Mouse (Mus musculus) thymus, adult 2 months (tissue): ENCODE measurements around the gene Daam1. TPM values are rescaled to one million over a fixed set of nuclear protein-coding genes. Genes with fewer than 3 reads are reported as not detected.

Experiments used
- DNase-seq: peaks from one replicate; pipeline ENCODE4 v3.0.0; 2021
- H3K27ac ChIP-seq: fragments of 200-500 bp; 2 replicates; pipeline ENCODE4 v1.5.1; 2012; ENCODE audit warnings: low read length, control low read depth; ENCODE audit not compliant: control insufficient read depth, insufficient read depth
- H3K27me3 ChIP-seq: fragments of 200-500 bp; 2 replicates; pipeline ENCODE4 v1.6.1; 2012; ENCODE audit warnings: mild to moderate bottlenecking, low read length, moderate library complexity, mixed read lengths; ENCODE audit not compliant: control insufficient read depth, insufficient read depth
- H3K36me3 ChIP-seq: fragments of 200-500 bp; 2 replicates; pipeline ENCODE4 v1.6.1; 2012; ENCODE audit warnings: mild to moderate bottlenecking, low read length, moderate library complexity; ENCODE audit not compliant: control insufficient read depth, insufficient read depth
- H3K4me1 ChIP-seq: fragments of 200-500 bp; replicated peaks from 2 replicates; pipeline ENCODE4 v1.6.1; 2012; ENCODE audit warnings: low read length; ENCODE audit not compliant: control insufficient read depth, insufficient read depth
- H3K4me3 ChIP-seq: fragments of 200-500 bp; 2 replicates; pipeline ENCODE4 v1.5.1; 2012; ENCODE audit warnings: mild to moderate bottlenecking, low read length, control low read depth, moderate library complexity; ENCODE audit not compliant: control insufficient read depth, insufficient read depth
- CTCF ChIP-seq: fragments of 200-500 bp; IDR thresholded peaks from 2 replicates; pipeline ENCODE4 v1.5.1; 2012; ENCODE audit warnings: mild to moderate bottlenecking, control low read depth, low read length, moderate library complexity, borderline replicate concordance; ENCODE audit not compliant: control insufficient read depth, poor library complexity, insufficient read depth; ENCODE audit errors: extremely low read depth
- POLR2A ChIP-seq: fragments of 200-500 bp; IDR thresholded peaks from 2 replicates; pipeline ENCODE4 v1.6.1; 2012; ENCODE audit warnings: mild to moderate bottlenecking, low read length, control low read depth, moderate library complexity; ENCODE audit not compliant: control insufficient read depth, poor library complexity, insufficient read depth; ENCODE audit errors: extremely low read depth
- whole genome bisulfite sequencing: fragments of 180-500 bp; shearing (Covaris S2); methylation state at CpG from one replicate; pipeline ENCODE4 v1.1.7; 2018; 5-methylcytosine and 5-hydroxymethylcytosine counted together
- polyA plus RNA-seq: library from polyadenylated mRNA; depleted of rRNA; stranded (reverse); fragments of >200 nt; gene quantifications from 2 replicates; pipeline ENCODE4 v1.2.3, GENCODE M21; 2012

Gene Daam1
- polyA plus RNA-seq, 1 experiment: 3.4 TPM

DNA sequence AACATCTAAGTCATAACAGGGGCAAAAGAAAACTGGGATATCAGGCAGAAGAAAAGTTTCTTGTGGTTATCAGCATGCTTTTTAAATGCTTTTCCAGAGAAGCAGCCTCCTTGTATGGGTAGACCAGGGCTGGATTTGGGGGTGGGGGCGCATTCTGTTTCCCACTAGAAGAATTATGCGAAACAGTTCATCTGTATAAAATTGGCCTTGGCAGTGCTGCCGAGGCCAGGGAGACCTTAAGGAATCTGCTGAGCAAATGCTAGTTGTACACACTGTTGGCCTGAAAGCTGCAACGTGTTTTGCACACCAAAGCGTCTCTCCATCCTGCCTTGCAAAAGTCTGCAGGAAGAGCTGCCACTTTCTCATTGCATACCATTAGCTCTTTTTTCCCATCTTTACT lies 126.6 kb downstream of the Daam1 start:
- no peak overlapping the region for H3K4me3 ChIP-seq
- no peaks in the 10 kb centered on the region for H3K36me3 ChIP-seq
- 77% methylated on average over 5 of the region's 5 CpGs for WGBS
- no peak overlapping the region for H3K27ac ChIP-seq
- TF ChIP-seq POLR2A: no peak
- no peak for TF ChIP-seq CTCF
- no peaks in the 10 kb centered on the region for H3K4me1 ChIP-seq
- DNase-seq: no peak
- H3K27me3 ChIP-seq: no peaks in the 10 kb centered on the region

DNA sequence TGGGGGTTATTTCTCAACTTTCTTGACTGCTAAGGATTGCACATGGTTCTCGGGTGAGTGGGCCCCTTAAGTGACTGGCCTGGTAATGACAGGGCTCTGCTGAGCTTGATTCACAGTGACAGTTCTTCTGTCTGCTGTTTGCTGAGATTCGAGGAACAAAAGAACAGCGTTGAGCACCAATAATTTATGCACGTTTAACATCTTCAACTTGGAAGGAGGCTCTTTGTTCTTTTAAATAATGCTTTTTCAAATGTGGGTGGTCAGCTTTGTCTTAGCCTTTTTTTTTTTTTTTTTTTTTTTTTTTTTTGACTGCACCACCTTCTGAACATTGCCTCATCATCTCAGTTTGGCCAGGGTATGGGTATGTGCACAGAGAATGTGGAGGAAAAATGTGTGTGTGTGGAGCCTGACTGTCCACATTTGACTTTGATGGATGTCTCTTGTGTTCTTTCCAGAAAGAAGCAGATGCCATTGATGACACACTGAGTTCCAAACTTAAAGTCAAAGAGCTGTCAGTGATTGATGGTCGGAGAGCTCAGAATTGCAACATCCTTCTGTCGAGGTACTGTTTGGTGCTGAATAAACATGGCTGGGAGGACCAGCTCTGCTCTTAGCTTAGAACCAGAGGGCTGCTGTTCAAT lies 128.6 kb downstream of the Daam1 start:
- TF ChIP-seq CTCF (no peak), POLR2A (no peak)
- 89% methylated on average over 6 of the region's 6 CpGs for WGBS
- H3K36me3 ChIP-seq: no peaks in the 10 kb centered on the region
- H3K4me3 ChIP-seq: no peak overlapping the region
- H3K4me1 ChIP-seq: no peaks in the 10 kb centered on the region
- H3K27me3 ChIP-seq: no peaks in the 10 kb centered on the region
- no peak overlapping the region for H3K27ac ChIP-seq
- no peak for DNase-seq

DNA sequence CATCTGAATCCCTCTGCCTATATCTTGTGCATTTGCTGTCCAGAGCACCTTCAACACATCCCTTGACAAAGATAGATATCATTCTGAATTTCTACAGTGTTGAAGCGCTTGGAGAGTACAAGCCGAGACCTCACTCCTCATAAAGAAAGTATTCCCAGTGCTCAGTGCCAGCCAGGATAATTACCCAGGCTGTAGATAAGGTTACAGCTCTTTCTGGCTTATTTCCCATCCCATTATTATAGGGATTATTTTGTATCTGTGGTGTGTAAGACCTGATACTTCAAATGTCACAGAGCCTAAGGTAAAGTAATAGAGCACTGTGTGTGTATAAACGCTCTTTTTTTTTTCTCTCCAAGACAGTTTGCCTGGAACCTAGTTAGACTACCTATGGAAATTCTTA lies 130.8 kb downstream of the Daam1 start:
- no peak overlapping the region for H3K27ac ChIP-seq
- H3K4me1 ChIP-seq: no peaks in the 10 kb centered on the region
- DNase-seq: no peak
- H3K4me3 ChIP-seq: no peak overlapping the region
- WGBS: 97% methylated on average over 3 of the region's 3 CpGs
- TF ChIP-seq POLR2A: no peak
- TF ChIP-seq CTCF: no peak
- H3K27me3 ChIP-seq: no peaks in the 10 kb centered on the region
- H3K36me3 ChIP-seq: no peaks in the 10 kb centered on the region

DNA sequence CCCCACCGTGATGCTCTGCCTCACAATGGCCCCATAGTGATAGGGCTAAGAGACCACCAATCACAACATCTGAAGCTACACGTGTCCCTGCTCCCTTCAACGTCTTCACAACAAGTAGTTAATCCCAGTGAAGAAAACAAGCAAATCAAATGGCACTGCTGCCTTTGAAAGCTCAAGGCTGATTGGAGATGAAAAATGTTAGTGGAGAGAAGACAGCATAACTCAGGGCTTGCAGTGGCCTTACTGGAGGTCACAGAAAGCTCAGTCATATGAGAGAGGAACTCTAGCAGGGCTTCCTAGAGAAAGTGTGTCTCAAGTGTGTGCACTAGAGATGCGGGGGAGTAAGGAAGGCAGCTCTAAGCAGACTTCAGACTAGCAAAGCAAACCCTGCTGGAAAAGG lies 131.7 kb downstream of the Daam1 start:
- no peak overlapping the region for H3K4me3 ChIP-seq
- no peak for DNase-seq
- H3K27ac ChIP-seq: no peak overlapping the region
- TF ChIP-seq CTCF (no peak), POLR2A (no peak)
- 94% methylated on average over 4 of the region's 4 CpGs for WGBS
- H3K36me3 ChIP-seq: no peaks in the 10 kb centered on the region
- no peaks in the 10 kb centered on the region for H3K27me3 ChIP-seq
- no peaks in the 10 kb centered on the region for H3K4me1 ChIP-seq

DNA sequence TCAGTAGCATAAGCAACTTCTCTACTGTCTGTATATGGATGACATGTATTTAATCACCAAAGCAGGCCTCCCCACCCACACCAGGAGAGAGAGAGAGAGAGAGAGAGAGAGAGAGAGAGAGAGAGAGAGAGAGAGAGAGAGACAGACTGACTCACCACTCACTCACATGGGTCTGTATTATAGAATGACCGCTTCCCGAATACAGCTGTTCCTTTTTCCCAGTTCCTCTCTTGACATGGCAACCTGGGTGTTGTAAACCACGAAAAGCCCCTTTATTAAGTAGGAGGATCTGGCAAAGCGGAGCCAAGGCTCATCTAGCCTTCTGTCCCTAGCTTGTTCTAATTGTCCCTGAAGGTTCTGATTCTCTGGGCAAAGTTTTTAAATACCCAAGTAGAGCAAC lies 137.7 kb downstream of the Daam1 start:
- no peaks in the 10 kb centered on the region for H3K4me1 ChIP-seq
- no peak overlapping the region for H3K4me3 ChIP-seq
- no peak overlapping the region for H3K27ac ChIP-seq
- H3K27me3 ChIP-seq: no peaks in the 10 kb centered on the region
- H3K36me3 ChIP-seq: no peaks in the 10 kb centered on the region
- TF ChIP-seq CTCF (no peak), POLR2A (no peak)
- WGBS: 87% methylated on average over 4 of the region's 4 CpGs
- no peak for DNase-seq

DNA sequence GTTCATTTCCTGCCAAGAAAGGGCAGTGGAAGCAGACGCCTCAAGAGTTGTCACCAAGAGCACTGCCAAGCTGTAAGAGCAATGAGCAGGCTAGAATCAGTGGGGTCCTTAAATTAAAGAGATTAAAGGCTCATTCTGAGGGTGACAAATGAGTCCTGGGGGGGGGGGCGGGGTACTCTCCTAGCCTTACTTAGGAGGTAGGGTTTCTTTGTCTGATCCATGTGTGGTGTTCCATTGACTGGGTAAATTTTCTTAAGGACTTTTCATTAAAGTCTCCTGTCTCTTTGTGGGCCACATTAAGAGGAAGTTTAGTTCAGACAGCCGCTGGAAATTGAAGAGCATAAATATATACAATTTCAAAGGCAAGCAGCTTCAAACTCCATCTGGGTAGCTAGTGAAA lies 138.1 kb downstream of the Daam1 start:
- no peak overlapping the region for H3K4me3 ChIP-seq
- no peaks in the 10 kb centered on the region for H3K4me1 ChIP-seq
- DNase-seq: no peak
- no peak overlapping the region for H3K27ac ChIP-seq
- H3K36me3 ChIP-seq: no peaks in the 10 kb centered on the region
- 54% methylated on average over 3 of the region's 3 CpGs for WGBS
- no peak for TF ChIP-seq POLR2A
- no peak for TF ChIP-seq CTCF
- H3K27me3 ChIP-seq: no peaks in the 10 kb centered on the region

DNA sequence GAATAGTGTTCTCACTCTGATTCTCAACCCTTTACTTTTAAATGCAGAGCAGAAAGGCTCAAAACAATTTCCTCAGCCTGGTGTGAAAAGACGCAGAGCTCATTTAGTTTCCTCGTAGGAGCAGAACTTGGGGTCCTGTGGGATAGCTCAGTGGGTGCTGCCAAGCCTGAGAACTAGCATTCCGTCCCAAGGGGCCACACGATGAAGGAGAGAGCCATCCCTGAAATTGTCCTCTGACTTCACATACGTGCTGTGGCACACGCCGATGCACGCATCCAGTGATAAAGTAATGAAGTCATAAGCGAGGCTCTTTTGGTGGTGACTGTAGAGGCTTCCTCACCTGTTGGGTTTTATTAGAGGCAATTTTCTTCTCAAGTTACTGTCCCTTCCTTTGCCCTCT lies 138.6 kb downstream of the Daam1 start:
- no peak overlapping the region for H3K27ac ChIP-seq
- no peak overlapping the region for H3K4me3 ChIP-seq
- no peak for DNase-seq
- 90% methylated on average over 9 of the region's 9 CpGs for WGBS
- no peaks in the 10 kb centered on the region for H3K27me3 ChIP-seq
- TF ChIP-seq CTCF: no peak
- no peak for TF ChIP-seq POLR2A
- no peaks in the 10 kb centered on the region for H3K36me3 ChIP-seq
- no peaks in the 10 kb centered on the region for H3K4me1 ChIP-seq
